Mouse (Mus musculus) liver, postnatal 0 days (tissue): Measurements from ENCODE around the gene Tmem116.

Experiments used
- CTCF ChIP-seq: sonication (generic); IDR thresholded peaks from 2 replicates; pipeline ENCODE4 v1.5.1; 2016; ENCODE audit warnings: antibody characterized with exemption, low read depth
- EP300 ChIP-seq: IDR thresholded peaks from 2 replicates; pipeline ENCODE4 v1.6.1; 2016; ENCODE audit warnings: antibody characterized with exemption, low read depth, mild to moderate bottlenecking

DNA sequence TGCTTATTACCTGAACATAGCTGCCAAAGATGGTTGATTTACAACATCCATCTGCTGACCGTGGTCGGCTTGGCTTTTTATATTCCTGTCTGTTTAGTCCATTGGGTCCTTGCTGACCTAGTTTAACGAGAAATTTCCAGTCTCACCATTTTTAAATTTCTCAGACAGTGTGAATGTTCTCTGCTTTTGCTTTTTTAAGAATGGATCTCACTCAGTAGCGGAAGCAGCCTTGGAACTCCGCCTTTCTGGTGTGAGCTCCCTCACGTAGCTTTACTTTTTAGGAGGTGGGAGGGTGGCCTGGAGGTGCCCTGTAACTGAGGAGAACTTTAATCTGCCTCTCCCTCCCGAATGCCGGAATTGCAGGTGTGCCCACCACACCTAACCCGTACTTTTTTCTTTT, 31.0 kb upstream of the Tmem116 start:
- TF ChIP-seq CTCF (no peak), EP300 (no peak)
